Mouse (Mus musculus) stomach, postnatal 0 days (tissue): Measurements from ENCODE around the gene Gnas. TPM values are rescaled to one million over a fixed set of nuclear protein-coding genes. Genes with fewer than 3 reads are reported as not detected.
"Not testable (repeated sequence)": the region's sequence is repeated elsewhere in the genome, so short reads cannot be mapped to it uniquely, and the experiment has no call there.

Source experiments
- ATAC-seq: fragments of 200-750 bp; cut with Nextera tagmentation; 2 replicates; pipeline ENCODE4 v1.8.0; 2017; ENCODE audit not compliant: low FRiP score, low TSS enrichment
- DNase-seq: peaks from one replicate; pipeline ENCODE4 v3.0.0-alpha.2; 2016; ENCODE audit warnings: low spot score
- H3K27ac ChIP-seq: fragments of 300-500 bp; sonication (generic); replicated peaks from 2 replicates; pipeline ENCODE4 v1.5.1; 2014; ENCODE audit warnings: mild to moderate bottlenecking, control low read depth
- H3K27me3 ChIP-seq: fragments of 300-500 bp; sonication (generic); 2 replicates; pipeline ENCODE4 v1.6.1; 2014; ENCODE audit warnings: low read length; ENCODE audit not compliant: control insufficient read depth, insufficient read depth
- H3K36me3 ChIP-seq: fragments of 300-500 bp; sonication (generic); 2 replicates; pipeline ENCODE4 v1.6.1; 2014; ENCODE audit warnings: low read length, mixed read lengths; ENCODE audit not compliant: control insufficient read depth, insufficient read depth
- H3K4me1 ChIP-seq: fragments of 300-500 bp; sonication (generic); replicated peaks from 2 replicates; pipeline ENCODE4 v1.6.1; 2014; ENCODE audit warnings: antibody characterized with exemption; ENCODE audit not compliant: control insufficient read depth, insufficient read depth
- H3K4me2 ChIP-seq: fragments of 300-500 bp; sonication (generic); replicated peaks from 2 replicates; pipeline ENCODE4 v1.6.1; 2014; ENCODE audit warnings: low read depth, mild to moderate bottlenecking, control low read depth, moderate library complexity
- H3K4me3 ChIP-seq: fragments of 300-500 bp; sonication (generic); 2 replicates; pipeline ENCODE4 v1.5.1; 2014; ENCODE audit warnings: low read depth, low read length, control low read depth
- H3K9ac ChIP-seq: fragments of 300-500 bp; sonication (generic); 2 replicates; pipeline ENCODE4 v1.6.1; 2014; ENCODE audit warnings: mild to moderate bottlenecking, low read length, control low read depth, mixed read lengths
- H3K9me3 ChIP-seq: fragments of 300-500 bp; sonication (generic); 2 replicates; pipeline ENCODE4 v1.6.1; 2016; ENCODE audit warnings: low read length; ENCODE audit not compliant: control insufficient read depth
- CTCF ChIP-seq: IDR thresholded peaks from 2 replicates; pipeline ENCODE4 v1.5.1; 2016; ENCODE audit warnings: antibody characterized with exemption, low read depth, mild to moderate bottlenecking, moderate library complexity
- EP300 ChIP-seq: optimal IDR thresholded peaks from 2 replicates; pipeline ENCODE3; 2016; ENCODE audit warnings: antibody characterized with exemption
- WGBS: fragments of 180-500 bp; shearing (Covaris S2); extraction: QIAGEN DNeasy Blood & Tissue Kit; methylation state at CpG from one replicate; pipeline ENCODE4 v1.1.7; 2014; 5-methylcytosine and 5-hydroxymethylcytosine counted together
- polyA plus RNA-seq: library from polyadenylated mRNA; unstranded; fragments of >200 nt; fragmentation: Nextera tagmentation; extraction: Ambion mirVana; gene quantifications from 2 replicates; pipeline ENCODE4 v1.2.1, GENCODE M21; 2015

Gnas gene
- polyA plus RNA-seq, 1 experiment from 2014 or later = 920 TPM

GRCm38 (mm10) chr2:174344003-174344655 is 60.0 kb downstream of the Gnas start:
- H3K4me2 ChIP-seq = no peak overlapping the region
- H3K36me3 ChIP-seq = peaks cover 21% of the 10 kb centered on the region
- H3K27me3 ChIP-seq = no peaks in the 10 kb centered on the region
- peaks cover 7% of the 10 kb centered on the region for H3K4me1 ChIP-seq
- WGBS = 2% methylated on average over 3 of the region's 3 CpGs
- H3K4me3 ChIP-seq = no peak overlapping the region
- ATAC-seq = peak; percentile 83
- no peak overlapping the region for H3K9ac ChIP-seq
- H3K27ac ChIP-seq = peak overlapping the region; percentile 69
- TF ChIP-seq EP300 = no peak
- no peak for TF ChIP-seq CTCF
- no peaks in the 10 kb centered on the region for H3K9me3 ChIP-seq
- peak; percentile 79 for DNase-seq

GRCm38 (mm10) chr2:174344996-174345395 is 60.9 kb downstream of the Gnas start:
- H3K36me3 ChIP-seq = peaks cover 21% of the 10 kb centered on the region
- no peak for TF ChIP-seq EP300
- WGBS = 91% methylated on average over 16 of the region's 16 CpGs

GRCm38 (mm10) chr2:174346612-174346998 is 62.5 kb downstream of the Gnas start, which contains the start of gene Gm20721:
Gm20721 (minus strand) TSS chr2:174346712.
- Histone ChIP-seq H3K9ac (no peak within 1 kb of the TSS), H3K27ac (no peak within 1 kb of the TSS), H3K4me3 (no peak within 1 kb of the TSS), H3K27me3 (no peaks in the 10 kb centered on the region), H3K36me3 (peaks cover 21% of the 10 kb centered on the region), H3K4me1 (peaks cover 7% of the 10 kb centered on the region), H3K9me3 (no peaks in the 10 kb centered on the region), H3K4me2 (no peak within 1 kb of the TSS)
- TF ChIP-seq CTCF (no peak), EP300 (no peak)
- DNase-seq (no peak), ATAC-seq (no peak)
- WGBS = 94% methylated on average over 5 of the region's 5 CpGs

More at GRCm38 (mm10) chr2:174344996-174345395, 60.9 kb downstream of the Gnas start:
- H3K4me3 ChIP-seq = no peak overlapping the region
- H3K4me1 ChIP-seq = peaks cover 7% of the 10 kb centered on the region
- H3K9ac ChIP-seq = no peak overlapping the region
- no peak overlapping the region for H3K4me2 ChIP-seq
- ATAC-seq = no peak
- no peaks in the 10 kb centered on the region for H3K27me3 ChIP-seq
- H3K27ac ChIP-seq = 0 out of 2 replicates have a peak overlapping the region, but pooled peaks have one; percentile 49
- DNase-seq = no peak
- no peaks in the 10 kb centered on the region for H3K9me3 ChIP-seq

GRCm38 (mm10) chr2:174346999-174347668 is 63.0 kb downstream of the Gnas start:
- not testable (repeated sequence) for H3K27me3 ChIP-seq, ATAC-seq, DNase-seq, H3K9ac ChIP-seq, H3K4me2 ChIP-seq, H3K27ac ChIP-seq, H3K4me1 ChIP-seq, H3K9me3 ChIP-seq, H3K4me3 ChIP-seq
- 95% methylated on average over 2 of the region's 2 CpGs for WGBS
- H3K36me3 ChIP-seq = peaks cover 21% of the 10 kb centered on the region

- no peak for DNase-seq
- no peaks in the 10 kb centered on the region for H3K9me3 ChIP-seq
- H3K36me3 ChIP-seq = no peaks in the 10 kb centered on the region
- H3K27me3 ChIP-seq = no peaks in the 10 kb centered on the region
- no peak overlapping the region for H3K9ac ChIP-seq
- H3K4me2 ChIP-seq = no peak overlapping the region
- ATAC-seq = no peak
- no peak overlapping the region for H3K27ac ChIP-seq
- no peaks in the 10 kb centered on the region for H3K4me1 ChIP-seq
- H3K4me3 ChIP-seq = no peak overlapping the region
- TF ChIP-seq CTCF (no peak), EP300 (no peak)
- 90% methylated on average over 4 of the region's 4 CpGs for WGBS
These were observed 74.4 kb downstream of the Gnas start for GRCm38 (mm10) chr2:174358516-174358915.

GRCm38 (mm10) chr2:174359656-174360055 is 75.5 kb downstream of the Gnas start:
- no peak for DNase-seq
- Histone ChIP-seq H3K9me3 (no peaks in the 10 kb centered on the region), H3K4me3 (no peak overlapping the region), H3K27me3 (no peaks in the 10 kb centered on the region), H3K9ac (no peak overlapping the region), H3K4me2 (no peak overlapping the region), H3K27ac (no peak overlapping the region), H3K36me3 (no peaks in the 10 kb centered on the region), H3K4me1 (no peaks in the 10 kb centered on the region)
- 78% methylated on average over 4 of the region's 4 CpGs for WGBS
- ATAC-seq = no peak
- no peak for TF ChIP-seq EP300
- no peak for TF ChIP-seq CTCF
